Mouse (Mus musculus) neural tube, embryonic 13.5 days (tissue): Measurements from ENCODE around the gene 4921504E06Rik. TPM values are rescaled to one million over a fixed set of nuclear protein-coding genes. Genes with fewer than 3 reads are reported as not detected.

Experiments used
- ATAC-seq: fragments of 200-750 bp; cut with Nextera tagmentation; 2 replicates; pipeline ENCODE4 v1.8.0; 2017; ENCODE audit warnings: low read depth, mild to moderate bottlenecking, moderate TSS enrichment, moderate library complexity
- H3K27ac ChIP-seq: fragments of 300-500 bp; sonication (generic); replicated peaks from 2 replicates; pipeline ENCODE4 v1.5.1; 2015; ENCODE audit warnings: moderate library complexity, mild to moderate bottlenecking, inconsistent platforms
- H3K27me3 ChIP-seq: fragments of 300-500 bp; sonication (generic); 2 replicates; pipeline ENCODE4 v1.6.1; 2015; ENCODE audit warnings: mild to moderate bottlenecking, inconsistent platforms
- H3K36me3 ChIP-seq: fragments of 300-500 bp; sonication (generic); 2 replicates; pipeline ENCODE4 v1.6.1; 2015; ENCODE audit warnings: mild to moderate bottlenecking, inconsistent platforms
- H3K4me1 ChIP-seq: fragments of 300-500 bp; sonication (generic); replicated peaks from 2 replicates; pipeline ENCODE4 v1.6.1; 2015; ENCODE audit warnings: inconsistent platforms
- H3K4me2 ChIP-seq: fragments of 300-500 bp; sonication (generic); 2 replicates; pipeline ENCODE4 v1.6.1; 2015; ENCODE audit warnings: inconsistent platforms, mild to moderate bottlenecking, moderate library complexity
- H3K4me3 ChIP-seq: fragments of 300-500 bp; sonication (generic); 2 replicates; pipeline ENCODE4 v1.5.1; 2015; ENCODE audit warnings: mild to moderate bottlenecking, inconsistent platforms
- H3K9ac ChIP-seq: fragments of 300-500 bp; sonication (generic); 2 replicates; pipeline ENCODE4 v1.6.1; 2015; ENCODE audit warnings: moderate library complexity, mild to moderate bottlenecking, inconsistent platforms
- H3K9me3 ChIP-seq: fragments of 300-500 bp; sonication (generic); 2 replicates; pipeline ENCODE4 v1.6.1; 2016; ENCODE audit warnings: inconsistent platforms
- WGBS: fragments of 180-500 bp; shearing (Covaris S2); methylation state at CpG from one replicate; pipeline ENCODE4 v1.1.7; 2015; 5-methylcytosine and 5-hydroxymethylcytosine counted together
- polyA plus RNA-seq: library from polyadenylated mRNA; unstranded; fragments of >200 nt; fragmentation: Nextera tagmentation; extraction: Ambion mirVana; gene quantifications from 2 replicates; pipeline ENCODE4 v1.2.1, GENCODE M21; 2015

The 4921504E06Rik gene
- polyA plus RNA-seq, 1 experiment from 2014 or later: not detected

DNA sequence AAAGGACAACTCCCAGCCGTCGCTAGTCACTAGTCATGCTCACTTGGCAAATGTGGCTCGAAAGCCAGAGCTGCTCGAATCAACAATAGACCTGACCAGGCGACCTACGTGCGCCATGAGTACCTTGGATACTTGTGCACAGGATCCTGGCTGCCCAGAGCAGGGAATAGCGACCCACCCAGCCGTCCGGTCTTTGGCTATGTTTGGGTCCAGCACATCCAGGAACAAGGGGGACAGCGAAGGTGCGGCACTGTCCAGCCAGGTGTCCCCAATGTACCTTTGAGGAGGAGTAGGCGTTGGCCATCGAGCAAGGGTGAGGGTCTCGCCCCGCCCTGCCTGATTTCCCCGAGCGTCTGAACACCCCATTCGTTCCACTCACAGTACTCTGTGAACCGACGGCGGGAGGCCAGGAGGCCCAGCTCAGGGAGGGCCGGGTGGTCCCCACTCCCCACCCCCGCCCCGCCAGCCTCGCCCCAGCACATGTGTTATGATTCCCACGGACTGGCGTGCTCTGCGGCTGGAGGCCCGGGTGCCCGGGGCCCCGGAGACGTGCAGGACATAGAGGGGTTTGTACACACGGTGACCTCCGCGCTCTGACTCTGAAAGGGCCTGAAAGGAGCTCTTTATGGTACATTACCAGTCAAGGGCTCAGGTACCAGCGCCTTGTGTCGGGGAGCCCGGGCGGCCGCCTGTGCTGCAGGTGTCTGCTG lies 121.9 kb downstream of the 4921504E06Rik start:
- H3K9me3 ChIP-seq: no peaks in the 10 kb centered on the region
- peaks cover 26% of the 10 kb centered on the region for H3K4me1 ChIP-seq
- H3K9ac ChIP-seq: no peak overlapping the region
- H3K4me2 ChIP-seq: peak overlapping the region; percentile 62
- WGBS: 1% methylated on average over 41 of the region's 41 CpGs
- H3K4me3 ChIP-seq: 0 out of 2 replicates have a peak overlapping the region, but pooled peaks have one; percentile 5
- no peak overlapping the region for H3K27ac ChIP-seq
- ATAC-seq: peak; percentile 54
- H3K27me3 ChIP-seq: peaks cover 95% of the 10 kb centered on the region
- no peaks in the 10 kb centered on the region for H3K36me3 ChIP-seq

DNA sequence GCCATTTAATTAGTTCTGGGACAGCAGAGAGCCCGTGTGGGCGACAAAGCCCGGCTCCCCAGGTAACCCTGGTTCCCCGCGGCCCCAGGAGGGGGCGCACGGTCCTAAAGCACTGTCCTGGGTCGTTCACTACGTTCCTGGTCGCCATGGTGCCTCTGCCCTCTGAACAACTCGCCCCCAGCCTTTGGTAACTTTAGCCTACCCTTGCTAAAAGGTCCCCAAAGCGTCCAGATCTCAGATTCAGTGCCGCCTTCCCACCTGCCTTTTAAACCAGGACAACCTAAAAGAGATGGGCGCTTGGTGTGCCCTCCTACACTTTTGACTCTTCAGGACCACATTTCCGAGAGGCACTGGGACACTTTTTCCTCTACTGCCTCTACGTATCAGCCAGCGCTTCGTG lies 122.5 kb downstream of the 4921504E06Rik start:
- Histone ChIP-seq H3K4me3 (peak overlapping the region; percentile 37), H3K9ac (no peak overlapping the region), H3K4me2 (peak overlapping the region; percentile 62), H3K4me1 (peaks cover 26% of the 10 kb centered on the region), H3K27me3 (peaks cover 97% of the 10 kb centered on the region), H3K27ac (no peak overlapping the region), H3K9me3 (no peaks in the 10 kb centered on the region), H3K36me3 (no peaks in the 10 kb centered on the region)
- whole genome bisulfite sequencing: under 1% methylated on average over 18 of the region's 18 CpGs
- ATAC-seq: peak; percentile 81

DNA sequence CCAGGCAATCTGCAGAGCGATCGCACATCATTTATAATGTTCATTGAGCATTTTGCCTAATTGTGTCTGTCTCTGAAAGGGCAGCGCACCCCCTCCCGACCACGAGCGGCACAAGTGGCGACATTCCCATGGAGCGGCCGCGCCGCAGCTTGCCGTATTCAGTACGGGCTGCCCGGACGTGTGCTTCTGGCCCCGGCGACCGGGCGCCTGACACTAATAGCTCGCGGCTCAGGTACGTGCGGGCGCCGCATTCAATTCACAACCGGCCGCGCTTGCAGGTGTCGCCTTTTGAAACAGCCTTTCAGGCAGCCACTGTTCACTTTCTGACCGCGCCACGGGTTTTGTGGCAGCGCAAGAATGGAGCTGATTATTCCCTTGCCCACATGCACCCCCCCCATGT lies 123.0 kb downstream of the 4921504E06Rik start:
- Histone ChIP-seq H3K4me3 (peak overlapping the region; percentile 37), H3K9me3 (no peaks in the 10 kb centered on the region), H3K4me2 (peak overlapping the region; percentile 62), H3K36me3 (no peaks in the 10 kb centered on the region), H3K27me3 (peaks cover 96% of the 10 kb centered on the region), H3K27ac (no peak overlapping the region), H3K9ac (no peak overlapping the region), H3K4me1 (peaks cover 26% of the 10 kb centered on the region)
- peak; percentile 47; the same call in 1 of the 2 replicates for ATAC-seq
- WGBS: under 1% methylated on average over 33 of the region's 33 CpGs

DNA sequence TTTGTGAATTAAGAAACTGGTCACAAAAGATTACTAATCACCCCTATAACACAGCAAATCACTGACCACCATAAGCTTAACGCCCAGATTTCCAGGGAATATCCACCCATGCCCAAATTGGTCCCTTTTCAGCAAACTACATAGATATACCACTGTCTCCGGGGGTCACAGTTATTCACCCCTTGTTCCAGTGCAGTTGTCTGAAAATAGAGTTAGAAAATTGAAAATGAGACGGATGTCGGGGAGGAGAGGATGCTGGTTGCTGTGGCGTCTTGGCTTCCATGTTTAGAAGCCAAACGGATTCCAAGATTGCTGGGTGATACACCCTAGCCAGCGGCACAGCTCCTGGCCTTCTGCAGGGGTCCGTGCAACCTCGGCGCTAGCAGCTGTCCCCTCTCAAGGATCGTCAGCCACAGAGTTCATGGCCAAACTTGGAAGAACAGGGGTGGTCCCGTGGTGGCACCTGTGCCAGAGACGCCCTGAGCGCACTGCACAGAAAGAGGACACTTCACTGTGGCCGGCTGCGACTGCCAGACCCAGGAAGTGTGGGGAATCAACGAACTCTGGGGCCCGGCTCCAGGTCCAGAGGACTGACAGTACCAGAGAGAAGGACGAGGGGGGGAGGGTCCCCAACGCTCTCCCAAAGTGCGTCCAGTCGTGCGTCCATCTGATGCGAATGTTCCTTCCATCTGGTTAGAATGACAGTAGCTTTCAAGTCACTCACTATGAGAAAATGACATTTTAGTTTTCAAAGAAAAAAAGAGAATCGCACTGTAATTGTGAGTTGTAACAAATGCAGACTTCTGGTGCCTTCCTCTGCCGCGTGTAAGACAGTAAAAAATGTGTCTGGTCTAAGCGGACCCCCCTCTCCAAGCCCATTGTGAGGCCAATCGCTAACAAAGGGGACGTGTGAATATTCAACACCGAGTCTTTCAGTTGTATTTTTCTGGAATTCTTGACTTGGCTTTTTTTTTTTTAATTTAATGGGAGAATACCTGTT lies 123.7 kb downstream of the 4921504E06Rik start:
- H3K27ac ChIP-seq: no peak overlapping the region
- H3K9me3 ChIP-seq: no peaks in the 10 kb centered on the region
- ATAC-seq: no peak
- H3K4me2 ChIP-seq: peak overlapping the region; percentile 62
- peaks cover 26% of the 10 kb centered on the region for H3K4me1 ChIP-seq
- peaks cover 96% of the 10 kb centered on the region for H3K27me3 ChIP-seq
- H3K4me3 ChIP-seq: peak overlapping the region; percentile 37
- no peak overlapping the region for H3K9ac ChIP-seq
- H3K36me3 ChIP-seq: no peaks in the 10 kb centered on the region
- 3% methylated on average over 31 of the region's 31 CpGs for WGBS

DNA sequence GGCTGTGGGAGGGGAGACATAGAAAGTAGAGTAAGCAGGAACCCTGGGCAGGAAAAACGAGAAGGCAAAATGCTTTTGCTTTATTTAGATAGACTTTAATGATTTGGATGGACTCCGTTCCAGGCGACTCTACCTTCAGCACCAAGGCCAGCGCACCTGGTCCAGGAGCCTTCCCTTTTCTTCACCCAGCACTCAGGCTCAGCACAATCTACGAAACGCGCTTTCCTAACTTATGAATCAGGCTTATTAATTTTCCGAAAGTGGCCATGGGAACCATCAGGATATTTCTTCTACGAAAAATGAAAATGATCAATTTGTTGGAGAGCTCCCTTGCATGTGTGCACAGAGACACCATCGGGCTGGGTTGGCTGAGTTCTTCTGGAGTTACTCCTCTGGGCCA lies 124.7 kb downstream of the 4921504E06Rik start:
- Histone ChIP-seq H3K36me3 (no peaks in the 10 kb centered on the region), H3K4me1 (peaks cover 26% of the 10 kb centered on the region), H3K4me2 (no peak overlapping the region), H3K27me3 (peaks cover 96% of the 10 kb centered on the region), H3K9me3 (no peaks in the 10 kb centered on the region), H3K27ac (no peak overlapping the region), H3K4me3 (no peak overlapping the region), H3K9ac (no peak overlapping the region)
- ATAC-seq: no peak
- WGBS: 8% methylated on average over 10 of the region's 10 CpGs

- WGBS: 63% methylated on average over 6 of the region's 6 CpGs
- H3K36me3 ChIP-seq: no peaks in the 10 kb centered on the region
- H3K9ac ChIP-seq: no peak overlapping the region
- H3K27ac ChIP-seq: no peak overlapping the region
- H3K4me2 ChIP-seq: no peak overlapping the region
- no peak overlapping the region for H3K4me3 ChIP-seq
- peaks cover 70% of the 10 kb centered on the region for H3K27me3 ChIP-seq
- no peaks in the 10 kb centered on the region for H3K4me1 ChIP-seq
- H3K9me3 ChIP-seq: no peaks in the 10 kb centered on the region
- ATAC-seq: no peak
These were observed 130.6 kb downstream of the 4921504E06Rik start for GRCm38 (mm10) chr2:19423086-19423485.

DNA sequence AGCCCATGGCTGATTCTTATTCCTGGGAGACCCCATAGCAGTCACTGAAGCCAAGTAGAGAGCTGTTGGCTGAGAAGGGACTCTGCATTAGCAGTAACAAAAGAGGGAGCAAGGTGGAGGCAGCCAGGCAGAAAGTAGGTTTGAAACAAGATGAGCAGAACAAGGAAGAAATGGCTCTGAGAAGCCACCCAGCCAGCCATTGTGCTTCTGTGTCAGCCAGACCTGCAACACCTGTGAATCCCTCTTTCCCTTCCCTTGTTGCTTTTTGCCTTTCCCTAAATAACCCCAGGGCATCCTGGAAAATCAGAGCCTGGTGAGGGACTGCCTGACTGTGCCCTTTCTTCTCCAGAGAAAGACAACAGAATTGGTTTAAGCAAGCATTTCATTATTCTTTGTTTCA lies 131.5 kb downstream of the 4921504E06Rik start:
- Histone ChIP-seq H3K27ac (no peak overlapping the region), H3K27me3 (peaks cover 65% of the 10 kb centered on the region), H3K4me1 (no peaks in the 10 kb centered on the region), H3K4me2 (no peak overlapping the region), H3K9ac (no peak overlapping the region), H3K36me3 (no peaks in the 10 kb centered on the region), H3K9me3 (no peaks in the 10 kb centered on the region), H3K4me3 (no peak overlapping the region)
- no peak for ATAC-seq

- H3K9me3 ChIP-seq: no peaks in the 10 kb centered on the region
- no peak overlapping the region for H3K4me3 ChIP-seq
- ATAC-seq: no peak
- H3K36me3 ChIP-seq: no peaks in the 10 kb centered on the region
- 0 out of 2 replicates have a peak, but pooled peaks cover under 1% of the 10 kb centered on the region for H3K4me1 ChIP-seq
- H3K9ac ChIP-seq: no peak overlapping the region
- WGBS: 61% methylated on average over 1 of the region's 1 CpGs
- peaks cover 55% of the 10 kb centered on the region for H3K27me3 ChIP-seq
- no peak overlapping the region for H3K27ac ChIP-seq
- H3K4me2 ChIP-seq: no peak overlapping the region
These were observed 133.9 kb downstream of the 4921504E06Rik start for GRCm38 (mm10) chr2:19419686-19420345.

- no peak overlapping the region for H3K27ac ChIP-seq
- 73% methylated on average over 6 of the region's 6 CpGs for WGBS
- no peak overlapping the region for H3K9ac ChIP-seq
- ATAC-seq: no peak
- H3K4me2 ChIP-seq: no peak overlapping the region
- 0 out of 2 replicates have a peak, but pooled peaks cover 4% of the 10 kb centered on the region for H3K4me1 ChIP-seq
- H3K27me3 ChIP-seq: peaks cover 20% of the 10 kb centered on the region
- no peak overlapping the region for H3K4me3 ChIP-seq
- H3K9me3 ChIP-seq: no peaks in the 10 kb centered on the region
- no peaks in the 10 kb centered on the region for H3K36me3 ChIP-seq
These were observed 137.6 kb downstream of the 4921504E06Rik start for GRCm38 (mm10) chr2:19416066-19416465.

- peaks cover 18% of the 10 kb centered on the region; the same call in 1 of the 2 replicates for H3K27me3 ChIP-seq
- peak overlapping the region; percentile 31 for H3K4me3 ChIP-seq
- no peaks in the 10 kb centered on the region for H3K36me3 ChIP-seq
- H3K4me2 ChIP-seq: peak overlapping the region; percentile 58
- 0 out of 2 replicates have a peak, but pooled peaks cover 4% of the 10 kb centered on the region for H3K4me1 ChIP-seq
- ATAC-seq: peak; percentile 70; the same call in 1 of the 2 replicates
- H3K27ac ChIP-seq: no peak overlapping the region
- no peaks in the 10 kb centered on the region for H3K9me3 ChIP-seq
- peak overlapping the region; percentile 56 for H3K9ac ChIP-seq
- WGBS: 2% methylated on average over 6 of the region's 6 CpGs
These were observed 138.6 kb downstream of the 4921504E06Rik start for GRCm38 (mm10) chr2:19415063-19415521.

GRCm38 (mm10) chr2:19414222-19414965 lies 139.3 kb downstream of the 4921504E06Rik start:
- no peaks in the 10 kb centered on the region for H3K9me3 ChIP-seq
- peaks cover 13% of the 10 kb centered on the region; the same call in 1 of the 2 replicates for H3K27me3 ChIP-seq
- peak overlapping the region; percentile 56 for H3K9ac ChIP-seq
- no peaks in the 10 kb centered on the region for H3K36me3 ChIP-seq
- 0 out of 2 replicates have a peak, but pooled peaks cover 4% of the 10 kb centered on the region for H3K4me1 ChIP-seq
- WGBS: 21% methylated on average over 19 of the region's 19 CpGs
- ATAC-seq: peak; percentile 64
- no peak overlapping the region for H3K27ac ChIP-seq
- H3K4me2 ChIP-seq: peak overlapping the region; percentile 58
- peak overlapping the region; percentile 31 for H3K4me3 ChIP-seq
